Mouse (Mus musculus) ES-Bruce4 (cell line): ENCODE data around the gene Sez6l.

ENCODE experiments used
- CTCF ChIP-seq: IDR thresholded peaks from one replicate; pipeline ENCODE4 v1.8.1; 2011; ENCODE audit warnings: low read depth, low read length
- POLR2A ChIP-seq: IDR thresholded peaks from one replicate; pipeline ENCODE4 v1.8.1; 2011; ENCODE audit warnings: low read length; ENCODE audit not compliant: insufficient read depth

DNA sequence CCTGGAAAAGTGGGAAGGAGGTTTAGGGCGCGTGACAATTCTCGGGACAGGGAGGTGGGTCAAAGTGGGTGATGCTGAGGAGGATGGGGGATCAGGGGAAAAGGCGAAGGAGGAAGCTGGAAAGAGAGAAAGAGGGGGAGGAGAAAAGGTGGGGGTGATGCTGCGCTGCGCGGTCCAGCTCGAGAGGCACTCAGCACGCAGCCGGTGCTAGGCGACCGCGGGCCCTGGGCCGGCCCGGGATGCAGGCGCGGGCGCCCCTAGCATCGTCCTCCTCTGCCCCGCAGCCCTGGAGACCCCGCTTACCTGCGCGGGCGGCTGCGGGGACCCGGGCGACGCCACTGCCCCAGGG lies 182.6 kb downstream of the Sez6l start:
- TF ChIP-seq POLR2A: no peak
- no peak for TF ChIP-seq CTCF
